Mouse (Mus musculus) liver, embryonic 18 days (tissue): ENCODE results near the gene Cd48. TPM values are rescaled to one million over a fixed set of nuclear protein-coding genes. Genes with fewer than 3 reads are reported as not detected.

Experiments
- polyA plus RNA-seq: library from polyadenylated mRNA; depleted of rRNA; stranded (reverse); fragments of >200 nt; gene quantifications from 2 replicates; pipeline ENCODE4 v1.2.3, GENCODE M21; 2012; rRNA removed

The Cd48 gene
- polyA plus RNA-seq: 10.5 and 12.8 TPM in 2 replicates

GRCm38 (mm10) chr1:171681531-171682299, at the start of gene Cd48:
Gene Cd48, plus strand, starts transcription at chr1:171682009.

DNA sequence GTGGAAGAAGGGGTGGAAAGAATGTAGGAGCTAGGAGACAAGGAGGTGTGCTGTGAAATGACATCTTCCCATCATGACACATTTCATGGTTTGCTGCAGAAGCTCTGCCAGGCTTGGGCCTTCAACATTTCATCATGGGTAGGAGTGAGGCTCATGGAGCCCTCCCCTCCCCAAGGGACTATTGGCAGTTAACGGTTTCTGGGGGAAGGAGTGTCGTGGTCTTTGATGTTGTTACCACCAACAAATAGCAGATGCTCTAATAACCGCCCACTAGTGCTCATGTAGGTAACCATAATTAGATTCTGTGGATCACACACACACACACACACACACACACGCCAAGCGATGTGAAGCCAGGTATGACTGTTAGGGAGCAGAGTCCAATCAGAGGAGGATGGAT, 29.1 kb upstream of the Cd48 start, which contains the start of gene Slamf7:
Gene Slamf7, minus strand, starts transcription at position 302 of the 400 bp plus-strand sequence.

Other genes with a start within 250 kb of the Cd48 start
- 32.6 and 33.7 TPM in 2 replicates for gene F11r, start 244.5 kb upstream of the Cd48 start, polyA plus RNA-seq
- gene Alyref2, start 178.5 kb upstream of the Cd48 start, polyA plus RNA-seq: 3.8 and 4.0 TPM in 2 replicates
- not detected in 2 replicates for gene Itln1, start 146.7 kb upstream of the Cd48 start, polyA plus RNA-seq
- 0.29 and 0.37 TPM in 2 replicates for gene Cd244a, start 122.8 kb upstream of the Cd48 start, polyA plus RNA-seq
- 2.3 and 2.9 TPM in 2 replicates for gene Ly9, start 74.6 kb upstream of the Cd48 start, polyA plus RNA-seq
- 2.4 and 3.0 TPM in 2 replicates for gene Slamf7, start 29.0 kb upstream of the Cd48 start, polyA plus RNA-seq
- 1.2 and 1.4 TPM in 2 replicates for gene Slamf1, start 85.1 kb downstream of the Cd48 start, polyA plus RNA-seq
- gene Cd84, start 157.7 kb downstream of the Cd48 start, polyA plus RNA-seq: 6.6 and 6.7 TPM in 2 replicates
- gene Gm10521, start 213.7 kb downstream of the Cd48 start, polyA plus RNA-seq: 0.35 and 0.44 TPM in 2 replicates
- gene Slamf6, start 235.5 kb downstream of the Cd48 start, polyA plus RNA-seq: 2.2 and 3.1 TPM in 2 replicates